Mouse (Mus musculus) CD4-positive helper T cell, adult 2 months (primary cell): ENCODE data around the gene Tmem259.

Source experiments
- DNase-seq: peaks from one replicate; pipeline ENCODE4 v3.0.0-alpha.2; 2012; ENCODE audit warnings: low read depth, missing footprints, low spot score

Gene Tmem259

DNA sequence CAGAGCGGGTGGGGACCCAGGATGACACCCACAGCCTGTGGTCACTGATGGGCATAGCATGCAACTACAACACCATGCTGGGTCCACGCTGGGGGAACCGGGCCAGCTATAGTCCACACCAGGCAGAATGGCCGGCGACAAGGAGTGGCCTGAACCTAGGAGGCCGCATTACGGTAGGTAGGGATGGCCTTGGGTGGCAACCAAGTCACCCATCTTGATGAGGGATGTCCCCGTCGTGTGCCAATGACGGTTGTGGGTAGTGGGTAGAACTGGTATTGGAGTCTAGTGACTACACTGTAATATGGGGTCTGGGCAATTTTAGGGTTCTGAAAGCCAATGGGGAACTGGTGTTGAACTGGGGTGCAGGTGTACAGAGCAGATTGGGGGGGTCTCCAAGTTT, 32.8 kb upstream of the Tmem259 start:
- peak; percentile 77 for DNase-seq

DNA sequence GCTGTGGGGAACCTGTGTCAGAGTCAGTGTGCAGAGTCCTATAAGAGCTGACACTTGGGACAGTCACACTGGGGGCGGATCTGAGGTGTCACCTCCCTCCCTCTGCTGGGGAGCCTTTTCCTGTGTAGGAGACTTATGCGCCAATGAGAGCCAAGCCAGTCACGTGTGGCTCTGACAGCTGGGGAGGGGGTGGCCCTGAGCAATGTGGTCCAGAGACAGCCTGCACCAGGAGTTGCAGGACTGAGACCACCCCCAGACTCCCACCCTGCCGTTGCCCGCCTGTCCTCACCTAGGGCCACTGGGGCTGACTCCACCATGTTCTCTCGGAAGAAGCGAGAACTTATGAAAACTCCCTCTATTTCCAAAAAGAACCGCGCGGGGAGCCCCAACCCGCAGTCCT, 32.4 kb upstream of the Tmem259 start, which contains the start of gene Arhgap45:
Gene Arhgap45 (plus strand): TSS at position 143 of the 400 bp plus-strand sequence.
- DNase-seq, result peak; percentile 93

DNA sequence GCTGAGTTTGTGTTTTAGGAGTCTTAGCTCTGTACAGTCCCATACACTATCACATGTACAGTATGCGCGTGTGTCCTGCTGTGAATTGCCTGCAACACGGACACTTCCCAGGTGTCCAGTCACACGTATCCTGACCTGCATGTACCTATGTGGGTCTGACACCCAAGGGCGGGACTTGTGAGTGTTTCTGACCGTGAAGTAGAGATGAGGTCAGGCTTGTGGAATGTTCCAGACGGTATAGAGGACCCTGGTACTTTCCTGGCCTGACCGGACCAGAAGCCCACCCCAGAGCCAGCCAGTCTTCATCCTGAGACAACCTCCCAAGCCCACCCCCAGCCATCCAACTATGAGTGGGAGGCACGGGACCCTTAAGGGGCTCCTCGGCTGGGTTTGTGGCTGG, 31.5 kb upstream of the Tmem259 start:
- no peak for DNase-seq

DNA sequence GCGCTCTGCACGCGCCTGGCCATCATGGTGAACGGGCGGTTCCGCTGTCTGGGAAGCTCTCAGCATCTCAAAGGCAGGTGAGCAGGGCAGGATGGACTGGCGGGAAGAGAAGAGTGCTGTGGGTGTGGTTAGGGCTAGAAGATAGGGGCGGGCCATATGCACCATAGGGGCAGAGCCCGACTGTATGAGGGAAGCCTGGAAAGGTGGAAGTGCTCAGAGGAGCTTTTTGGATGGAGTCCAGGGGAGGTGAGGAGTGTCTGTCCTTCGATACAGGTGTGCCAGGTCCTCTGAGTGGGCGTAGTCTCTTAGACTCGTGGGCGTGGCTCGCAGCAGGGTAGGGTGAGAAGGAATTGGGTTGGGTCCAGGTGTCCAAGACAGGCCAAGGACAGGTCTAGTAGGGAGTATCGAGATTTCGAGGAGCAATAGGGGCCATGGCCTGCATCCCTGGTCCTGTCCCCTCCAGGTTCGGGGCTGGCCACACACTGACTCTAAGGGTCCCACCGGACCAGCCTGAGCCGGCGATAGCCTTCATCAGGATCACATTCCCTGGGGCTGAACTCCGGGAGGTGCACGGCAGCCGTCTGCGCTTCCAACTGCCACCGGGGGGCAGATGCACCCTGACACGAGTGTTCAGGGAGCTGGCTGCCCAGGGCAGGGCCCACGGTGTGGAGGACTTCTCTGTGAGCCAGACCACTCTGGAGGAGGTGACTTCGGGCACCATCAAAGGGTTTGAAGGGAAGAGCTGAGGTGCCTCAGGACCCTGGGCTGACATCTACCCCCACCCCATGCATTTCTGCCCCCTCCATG, 30.6 kb upstream of the Tmem259 start:
- DNase-seq, result no peak

DNA sequence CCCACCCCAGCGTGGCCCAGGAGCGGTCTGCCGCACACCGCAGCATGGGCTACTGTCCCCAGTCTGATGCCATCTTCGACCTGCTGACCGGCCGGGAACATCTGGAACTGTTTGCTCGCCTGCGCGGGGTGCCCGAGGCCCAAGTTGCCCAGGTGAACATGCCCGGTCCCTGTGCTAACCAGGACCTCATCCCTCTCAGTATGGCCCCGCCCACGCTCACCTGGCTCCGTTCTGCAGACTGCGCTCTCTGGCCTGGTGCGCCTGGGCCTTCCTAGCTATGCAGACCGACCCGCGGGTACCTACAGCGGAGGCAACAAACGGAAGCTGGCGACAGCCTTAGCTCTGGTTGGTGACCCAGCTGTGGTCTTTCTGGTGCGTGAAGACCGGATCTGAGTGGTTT, 29.5 kb upstream of the Tmem259 start:
- no peak for DNase-seq

DNA sequence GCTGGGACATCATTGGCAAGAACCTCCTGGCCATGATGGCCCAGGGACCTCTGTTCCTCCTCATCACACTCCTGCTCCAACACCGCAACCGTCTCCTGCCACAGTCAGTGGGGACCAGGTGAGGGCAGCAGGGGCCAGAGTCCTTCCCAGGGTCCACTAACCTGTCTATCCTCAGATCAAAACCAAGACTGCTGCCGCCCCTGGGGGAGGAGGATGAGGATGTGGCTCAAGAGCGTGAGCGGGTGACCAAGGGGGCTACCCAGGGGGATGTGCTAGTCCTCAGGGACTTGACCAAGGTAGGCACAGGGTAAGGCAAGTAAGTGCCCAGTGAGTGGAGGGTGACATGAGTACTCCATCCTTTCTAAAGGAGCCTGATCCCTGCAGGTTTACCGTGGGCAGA, 27.6 kb upstream of the Tmem259 start:
- DNase-seq, result no peak

DNA sequence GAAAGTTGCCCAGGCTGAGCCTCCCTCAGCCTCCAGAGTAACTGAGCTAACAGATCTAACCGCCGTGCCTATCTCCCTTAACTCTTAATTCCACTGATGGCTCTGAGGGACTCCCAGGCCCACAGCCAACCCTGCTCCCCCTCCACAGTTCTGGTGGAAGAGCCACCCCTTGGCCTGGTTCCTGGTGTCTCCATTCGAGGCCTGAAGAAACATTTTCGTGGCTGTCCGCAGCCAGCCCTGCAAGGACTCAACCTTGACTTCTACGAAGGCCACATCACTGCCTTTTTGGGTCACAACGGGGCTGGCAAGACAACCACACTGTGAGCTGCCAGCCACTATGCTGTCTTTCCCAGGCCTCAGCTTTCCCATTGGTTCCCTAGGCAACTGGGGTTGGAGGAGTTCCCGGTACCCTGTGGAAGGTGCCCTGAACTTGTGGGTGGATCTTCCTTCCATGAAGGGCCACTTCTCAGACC, 20.1 kb upstream of the Tmem259 start:
- no peak for DNase-seq

DNA sequence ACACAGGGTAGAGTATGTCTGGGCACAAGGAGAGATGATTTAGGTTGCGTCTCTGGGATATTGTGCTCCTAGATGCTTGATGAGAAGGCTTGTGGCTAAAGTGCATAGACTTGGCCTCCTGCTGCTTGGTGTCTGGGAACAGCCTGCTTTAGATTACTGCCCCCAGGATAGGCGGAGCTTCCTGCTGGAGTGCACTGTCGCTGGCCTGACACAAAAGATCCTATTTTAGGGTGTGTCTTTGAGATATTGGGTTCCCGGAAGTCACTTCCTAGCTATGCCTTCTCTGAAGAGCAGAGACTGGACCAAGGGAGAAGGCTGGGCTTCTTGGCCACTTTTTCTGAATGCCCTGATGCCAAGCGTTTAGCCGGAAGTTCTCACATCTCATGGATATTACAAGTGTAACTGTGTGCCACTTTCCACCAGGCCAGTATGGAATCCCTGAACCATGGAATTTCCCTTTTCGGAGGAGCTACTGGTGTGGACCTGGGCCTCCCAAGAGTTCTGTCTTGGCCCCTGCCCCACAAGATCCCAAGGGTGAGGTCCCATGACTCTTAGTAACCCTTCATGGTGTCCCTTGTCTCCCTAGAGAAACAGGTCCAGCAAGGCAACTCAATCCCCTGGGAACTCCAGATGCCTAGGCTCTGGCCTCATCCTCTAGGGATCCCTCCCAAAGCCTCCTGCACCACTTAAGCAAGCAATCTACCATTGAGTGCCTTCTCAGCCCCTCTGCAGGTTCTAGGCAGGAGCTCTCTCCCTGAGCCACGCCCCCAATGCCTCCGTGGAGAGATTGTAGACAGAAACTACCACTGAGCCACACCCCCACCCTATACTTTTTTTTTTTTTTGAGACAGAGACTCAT, 19.5 kb upstream of the Tmem259 start:
- DNase-seq, result no peak

DNA sequence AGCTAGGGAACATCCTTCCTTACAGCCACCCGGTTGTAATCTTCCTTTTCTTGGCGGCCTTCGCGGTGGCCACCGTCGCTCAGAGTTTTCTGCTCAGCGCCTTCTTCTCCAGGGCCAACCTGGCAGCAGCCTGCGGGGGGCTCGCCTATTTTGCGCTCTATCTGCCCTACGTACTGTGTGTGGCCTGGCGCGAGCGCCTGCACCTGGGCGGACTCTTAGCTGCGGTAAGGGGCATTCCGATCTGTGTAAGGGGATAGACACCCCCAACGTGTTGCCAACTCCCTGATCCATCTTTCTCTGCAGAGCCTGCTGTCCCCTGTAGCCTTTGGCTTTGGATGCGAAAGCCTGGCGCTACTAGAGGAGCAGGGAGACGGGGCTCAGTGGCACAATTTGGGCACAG, 18.7 kb upstream of the Tmem259 start:
- no peak for DNase-seq

DNA sequence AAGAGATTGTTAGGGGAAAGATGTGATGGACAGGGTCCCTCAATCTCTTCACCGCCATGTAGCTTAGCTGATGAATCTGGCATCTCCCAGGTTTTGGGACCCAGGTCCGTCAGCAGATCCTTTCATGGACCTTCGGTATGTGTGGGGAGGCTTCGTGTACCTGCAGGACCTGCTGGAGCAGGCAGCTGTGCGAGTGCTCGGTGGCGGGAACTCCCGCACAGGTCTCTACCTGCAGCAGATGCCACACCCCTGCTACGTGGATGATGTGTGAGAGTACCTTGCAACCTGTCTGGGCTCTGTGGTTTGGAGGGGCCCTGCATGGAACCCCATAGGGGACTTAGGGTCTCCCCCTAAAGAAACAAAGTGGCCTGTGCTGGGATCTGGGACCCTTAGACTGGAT, 17.8 kb upstream of the Tmem259 start:
- no peak for DNase-seq

DNA sequence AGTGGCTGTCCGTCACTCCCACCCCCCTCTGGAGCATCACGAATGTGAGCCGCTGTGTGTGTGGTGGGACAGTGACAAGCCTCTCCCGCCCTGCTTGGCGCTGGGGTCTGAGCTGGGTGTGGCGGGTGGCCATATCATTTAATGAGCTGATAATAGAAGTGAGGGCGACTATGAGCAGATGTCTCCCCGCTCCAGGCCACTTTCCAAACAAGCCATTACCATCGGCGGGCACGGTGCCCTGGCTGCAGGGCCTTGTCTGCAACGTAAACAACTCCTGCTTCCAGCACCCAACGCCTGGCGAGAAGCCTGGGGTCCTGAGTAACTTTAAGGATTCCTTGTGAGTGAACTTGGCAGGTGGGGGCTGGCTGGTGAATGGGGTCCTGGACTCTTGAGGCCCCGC, 13.7 kb upstream of the Tmem259 start:
- no peak for DNase-seq

DNA sequence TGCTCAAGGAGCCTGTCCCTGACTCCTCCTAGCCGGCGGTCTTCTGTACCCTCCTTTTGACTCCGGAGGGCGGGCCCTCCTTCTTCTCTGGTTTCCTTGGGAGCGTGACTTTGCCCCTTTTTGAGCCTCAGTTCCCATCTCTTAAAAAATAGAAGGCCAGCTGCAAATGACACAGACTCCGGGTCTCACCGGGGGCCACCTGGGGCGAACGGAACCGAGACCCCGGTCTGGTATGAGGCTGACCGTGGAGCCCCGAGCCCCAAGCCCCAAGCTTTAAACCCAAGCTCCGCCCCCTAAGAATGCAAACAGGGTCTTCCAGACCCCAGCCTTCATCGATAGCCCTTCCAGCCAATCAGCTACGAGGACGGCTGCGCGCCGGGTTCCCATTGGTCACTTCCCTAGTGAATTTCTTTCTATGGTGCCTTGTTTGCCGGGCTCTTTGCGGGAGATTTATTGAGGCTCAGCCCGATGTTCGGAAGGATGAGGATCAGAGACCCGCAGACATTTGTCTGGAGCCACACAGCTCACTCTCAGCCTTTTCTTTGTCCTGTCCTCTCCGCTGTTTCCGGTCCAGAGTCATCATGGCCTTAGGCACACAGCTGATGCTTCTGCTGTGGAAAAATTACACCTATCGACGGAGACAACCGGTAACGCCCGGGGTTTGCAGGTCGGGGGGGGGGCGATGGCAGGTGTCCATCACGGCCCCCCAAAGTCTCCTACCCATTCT, 13.1 kb upstream of the Tmem259 start:
- DNase-seq, result peak; percentile 64

DNA sequence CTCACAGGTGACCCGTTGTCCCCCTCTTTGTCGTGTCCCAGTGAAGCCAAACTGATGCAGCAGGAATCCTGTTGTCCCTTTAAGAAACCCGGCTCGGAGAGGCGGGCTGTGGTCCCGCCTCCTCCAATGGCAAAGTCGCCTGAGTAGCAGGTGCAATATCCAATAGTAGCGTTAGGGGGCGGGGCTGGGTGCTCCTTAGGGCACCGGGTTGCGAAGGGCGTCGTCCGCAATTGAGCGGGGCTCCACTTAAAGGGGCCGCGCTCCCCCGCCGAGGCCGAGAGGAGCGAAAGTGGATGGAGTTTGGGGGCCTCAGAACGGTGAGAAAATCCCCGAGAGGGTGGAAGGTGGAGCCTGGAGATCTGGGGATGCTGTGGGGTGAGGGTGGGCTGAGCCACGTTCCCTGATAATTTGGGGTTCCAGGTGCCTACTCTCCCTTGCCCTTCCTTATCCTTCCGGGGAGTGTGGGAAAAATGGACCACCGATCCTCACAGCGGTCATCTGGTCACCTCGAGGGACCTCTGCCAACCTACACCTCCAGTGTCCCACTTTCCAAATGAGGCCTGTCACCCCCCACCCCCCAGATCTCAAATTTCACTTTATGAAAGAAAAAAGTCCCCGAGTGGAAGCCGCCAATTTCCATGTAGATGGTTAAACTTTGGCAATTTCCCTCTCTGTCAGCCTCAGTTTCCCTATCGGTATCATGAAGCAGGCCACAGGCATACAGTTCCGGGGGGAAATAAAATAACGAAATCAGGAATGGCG, 12.3 kb upstream of the Tmem259 start, which contains the start of gene Abca7:
Gene Abca7 (plus strand): TSS at position 223 of the 762 bp plus-strand sequence.
- peak; percentile 95 for DNase-seq

DNA sequence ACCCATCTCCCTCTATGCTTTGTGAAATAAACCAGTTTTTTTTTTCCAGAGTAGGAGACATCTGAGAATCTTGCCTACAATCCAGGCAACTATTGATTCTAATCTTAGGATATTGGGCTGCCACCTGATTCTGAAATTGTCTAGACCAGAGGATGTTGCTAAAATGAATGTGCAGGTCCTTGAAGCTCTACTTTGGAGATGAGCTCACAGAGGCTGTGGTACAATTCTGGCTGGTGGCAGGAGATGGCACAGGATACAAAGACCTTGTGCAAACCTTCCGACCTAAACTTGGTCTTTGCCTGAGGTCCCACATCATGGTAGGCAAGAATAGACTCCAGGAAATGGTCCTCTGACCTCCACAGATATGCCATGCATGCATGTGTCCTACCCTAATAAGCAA, 11.5 kb upstream of the Tmem259 start:
- peak; percentile 61 for DNase-seq

DNA sequence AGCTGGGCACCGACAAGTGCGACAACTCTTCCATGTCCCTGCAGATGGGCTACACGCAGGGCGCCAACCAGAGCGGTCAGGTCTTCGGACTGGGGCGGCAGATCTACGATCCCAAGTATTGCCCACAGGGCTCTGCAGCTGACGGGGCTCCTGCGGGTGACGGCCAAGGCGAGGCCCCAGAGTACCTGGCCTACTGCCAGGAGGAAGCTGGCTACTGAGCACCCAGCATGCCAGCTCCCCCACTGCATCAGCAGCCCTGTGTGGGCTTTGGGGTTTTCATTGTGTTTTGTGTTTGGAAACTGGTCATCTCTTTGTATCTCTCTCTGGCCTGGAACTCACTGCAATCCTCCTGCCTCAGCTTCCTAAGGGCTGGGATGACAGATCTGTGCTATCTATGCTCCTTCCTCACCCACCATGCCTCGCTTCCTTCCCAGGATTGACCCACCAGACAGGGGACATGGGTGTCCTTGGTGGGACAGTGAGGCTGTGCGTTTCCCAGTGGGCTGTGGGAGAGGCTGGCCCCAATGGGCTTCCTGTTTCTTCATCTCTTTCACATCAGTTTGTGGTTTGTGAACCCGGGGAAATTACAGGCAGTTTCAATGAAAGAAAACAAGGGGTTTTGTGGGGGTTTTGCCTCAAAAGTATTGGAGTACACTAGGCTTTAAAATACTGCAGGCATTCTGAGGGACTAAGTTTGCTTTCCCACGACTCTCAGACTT, 10.4 kb upstream of the Tmem259 start:
- DNase-seq, result peak; percentile 73

DNA sequence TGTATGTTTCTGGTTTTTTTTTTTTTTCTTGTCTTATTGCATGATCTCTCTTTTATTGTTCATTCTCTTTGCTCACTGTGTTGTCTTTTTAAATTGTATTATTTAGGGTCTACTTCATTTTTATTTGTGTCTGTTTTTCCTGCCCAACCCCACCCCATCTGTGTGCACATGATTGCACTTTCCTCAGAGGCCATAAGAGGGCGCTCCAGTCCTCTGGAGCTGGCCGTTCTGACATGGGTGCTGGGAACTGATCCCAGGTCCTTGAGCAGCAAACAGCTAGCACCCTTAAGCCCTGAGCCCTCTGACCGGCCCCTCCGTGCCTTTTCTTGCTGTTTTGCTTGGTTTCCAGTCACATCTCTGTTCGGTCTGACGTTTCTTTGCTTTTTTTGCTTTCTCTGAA, 7.4 kb upstream of the Tmem259 start:
- peak; percentile 36 for DNase-seq

DNA sequence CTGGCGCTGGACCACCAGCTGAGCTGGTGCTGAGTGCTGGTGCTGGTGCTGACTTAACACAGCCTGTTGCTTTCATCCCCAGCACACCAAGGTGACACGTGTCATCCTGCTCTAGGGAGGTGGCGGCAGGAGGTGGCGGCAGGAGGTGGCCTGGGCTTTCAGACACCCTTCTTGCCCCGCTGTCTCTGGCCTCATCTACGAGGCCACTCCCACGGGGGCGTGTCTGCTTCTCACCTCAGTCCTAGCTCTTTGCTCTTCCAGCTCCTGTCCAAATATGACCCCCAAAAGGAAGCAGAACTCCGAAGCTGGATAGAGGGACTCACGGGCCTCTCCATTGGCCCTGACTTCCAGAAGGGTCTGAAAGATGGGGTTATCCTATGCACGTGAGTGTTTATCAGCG, 7.0 kb upstream of the Tmem259 start:
- DNase-seq, result peak; percentile 31

DNA sequence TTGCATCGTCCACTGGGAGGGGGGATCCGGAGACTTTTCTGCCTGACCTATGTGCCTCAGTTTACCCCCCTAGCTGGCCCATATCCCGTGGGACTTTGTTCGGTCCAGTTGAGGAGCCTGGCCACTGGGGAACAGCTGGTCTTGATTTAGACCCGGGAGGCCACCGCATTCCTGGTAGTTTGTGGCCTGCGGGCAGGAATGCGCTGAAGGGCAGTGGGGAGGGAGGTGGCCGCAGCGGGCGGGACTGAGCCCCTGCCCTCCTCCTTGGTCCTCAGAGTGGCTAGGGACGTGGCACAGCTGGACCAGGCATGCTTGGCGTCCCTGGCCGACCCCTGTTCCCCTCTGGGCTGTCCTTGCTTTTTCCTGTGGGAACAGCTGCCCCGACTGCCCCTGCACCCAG, 5.7 kb upstream of the Tmem259 start:
- no peak for DNase-seq

DNA sequence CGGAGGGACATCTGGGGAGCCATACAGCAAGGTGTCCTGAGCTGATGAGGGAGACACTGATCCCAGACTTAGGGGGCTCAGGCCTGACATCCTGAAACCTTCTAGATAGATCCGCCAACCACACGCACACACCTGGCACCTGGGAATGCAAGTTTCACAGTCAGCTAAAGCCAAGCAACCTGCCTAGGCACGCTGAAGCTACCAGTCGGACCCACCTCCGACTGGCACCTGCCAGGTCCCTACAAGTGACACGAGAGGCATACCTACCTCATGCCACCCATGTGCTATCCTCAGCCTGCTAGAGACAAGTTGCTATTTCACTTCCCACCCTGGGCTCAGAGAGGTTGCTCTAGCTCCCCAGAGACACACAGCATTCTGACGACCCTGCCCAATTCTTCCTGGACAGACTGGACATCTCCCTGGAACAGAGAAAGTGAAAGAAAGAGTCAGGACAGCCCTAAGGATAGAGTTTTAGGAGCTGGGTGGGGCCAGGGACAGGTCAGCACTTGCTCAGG, 5.2 kb upstream of the Tmem259 start:
- DNase-seq, result no peak
